Mouse (Mus musculus) left cerebral cortex, postnatal 4 days (tissue): ENCODE data around the gene AY358078. TPM values are rescaled to one million over a fixed set of nuclear protein-coding genes. Genes with fewer than 3 reads are reported as not detected.
"Not testable (repeated sequence)": the region's sequence is repeated elsewhere in the genome, so short reads cannot be mapped to it uniquely, and the experiment has no call there.

Experiments used
- DNase-seq: peaks from one replicate; pipeline ENCODE4 v3.0.0-alpha.2; 2022
- intact Hi-C: fragments of 180-260 bp; cut with DNase I; formaldehyde crosslinking; loops from one replicate; pipeline ENCODE4 v1.15.1; 2025
- total RNA-seq, 2 experiments: library from RNA; stranded (reverse); gene quantifications; 2 replicates each; pipeline ENCODE4 v1.2.3; 2021

AY358078 gene
- not detected for total RNA-seq

GRCm38 (mm10) chr14:51799746-51800145 lies at the start of gene AY358078:
Gene AY358078, plus strand, starts transcription at chr14:51800046.
- DNase-seq = no peak
- intact Hi-C loops = no loop called here

GRCm38 (mm10) chr14:51755944-51756343 lies 43.9 kb upstream of the AY358078 start:
- no peak for DNase-seq
- intact Hi-C loops = no loop called here

GRCm38 (mm10) chr14:51771378-51771777 lies 28.5 kb upstream of the AY358078 start:
- DNase-seq, intact Hi-C loops: not testable (repeated sequence)

- no peak for DNase-seq
- intact Hi-C loops = no loop called here
Measured at GRCm38 (mm10) chr14:51773490-51773889, 26.4 kb upstream of the AY358078 start, which contains the start of gene Ang4. Gene Ang4, minus strand, starts transcription at chr14:51773590.

GRCm38 (mm10) chr14:51777791-51778190 lies 22.1 kb upstream of the AY358078 start:
- intact Hi-C loops = no loop called here
- no peak for DNase-seq

GRCm38 (mm10) chr14:51778865-51779481 lies 20.9 kb upstream of the AY358078 start:
- intact Hi-C loops = no loop called here
- DNase-seq = no peak

- no peak for DNase-seq
- intact Hi-C loops = no loop called here
Measured at GRCm38 (mm10) chr14:51786335-51786734, 13.5 kb upstream of the AY358078 start.

- peak; percentile 5 for DNase-seq
- intact Hi-C loops = no loop called here
Measured at GRCm38 (mm10) chr14:51787061-51787460, 12.8 kb upstream of the AY358078 start.

- DNase-seq = no peak
- intact Hi-C loops = no loop called here
Measured at GRCm38 (mm10) chr14:51789196-51789595, 10.7 kb upstream of the AY358078 start.

- DNase-seq = no peak
- intact Hi-C loops = no loop called here
Measured at GRCm38 (mm10) chr14:51794106-51794505, 5.7 kb upstream of the AY358078 start.

GRCm38 (mm10) chr14:51826625-51827024 lies 26.8 kb downstream of the AY358078 start:
- intact Hi-C loops = no loop called here
- no peak for DNase-seq

- DNase-seq = peak; percentile 20
- intact Hi-C loops = not testable (repeated sequence)
Measured at GRCm38 (mm10) chr14:51827842-51828241, 28.0 kb downstream of the AY358078 start.

- intact Hi-C loops = no loop called here
- DNase-seq = no peak
Measured at GRCm38 (mm10) chr14:51829188-51829587, 29.3 kb downstream of the AY358078 start.

GRCm38 (mm10) chr14:51838480-51838879 lies 38.6 kb downstream of the AY358078 start:
- intact Hi-C loops = not testable (repeated sequence)
- DNase-seq = peak; percentile 5

- intact Hi-C loops = no loop called here
- no peak for DNase-seq
Measured at GRCm38 (mm10) chr14:51842250-51842649, 42.4 kb downstream of the AY358078 start.

GRCm38 (mm10) chr14:51842781-51843180 lies 42.9 kb downstream of the AY358078 start:
- intact Hi-C loops = no loop called here
- no peak for DNase-seq

GRCm38 (mm10) chr14:51843882-51844281 lies 44.0 kb downstream of the AY358078 start:
- no peak for DNase-seq
- intact Hi-C loops = no loop called here

GRCm38 (mm10) chr14:51846566-51846965 lies 46.7 kb downstream of the AY358078 start:
- intact Hi-C loops = no loop called here
- no peak for DNase-seq

GRCm38 (mm10) chr14:51851006-51851405 lies 51.2 kb downstream of the AY358078 start:
- not testable (repeated sequence) for DNase-seq

GRCm38 (mm10) chr14:51853399-51853798 lies 53.6 kb downstream of the AY358078 start, which contains the start of gene Ear6:
Gene Ear6, plus strand, starts transcription at chr14:51853699.
- intact Hi-C loops = no loop called here
- DNase-seq = no peak

More at GRCm38 (mm10) chr14:51851006-51851405, 51.2 kb downstream of the AY358078 start:
- intact Hi-C loops = not testable (repeated sequence)

- intact Hi-C loops, DNase-seq: not testable (repeated sequence)
Measured at GRCm38 (mm10) chr14:51855280-51855679, 55.4 kb downstream of the AY358078 start.

GRCm38 (mm10) chr14:51863603-51864002 lies 63.8 kb downstream of the AY358078 start:
- peak; percentile 23 for DNase-seq
- intact Hi-C loops = not testable (repeated sequence)

GRCm38 (mm10) chr14:51870756-51871155 lies 70.9 kb downstream of the AY358078 start:
- intact Hi-C loops = loop anchor here (10.0 kb wide), 1 partner anchor 766 kb away; no protein-coding TSS in a partner anchor
- DNase-seq = no peak
